Mouse (Mus musculus): Measurements from ENCODE around the gene Gm5152. TPM values are rescaled to one million over a fixed set of nuclear protein-coding genes. Genes with fewer than 3 reads are reported as not detected.
"Not testable (repeated sequence)": the region's sequence is repeated elsewhere in the genome, so short reads cannot be mapped to it uniquely, and the experiment has no call there.

Gene Gm5152
- polyA plus RNA-seq (2015; fragmentation: Nextera tagmentation; extraction: Ambion mirVana): not detected in 2 replicates

DNA sequence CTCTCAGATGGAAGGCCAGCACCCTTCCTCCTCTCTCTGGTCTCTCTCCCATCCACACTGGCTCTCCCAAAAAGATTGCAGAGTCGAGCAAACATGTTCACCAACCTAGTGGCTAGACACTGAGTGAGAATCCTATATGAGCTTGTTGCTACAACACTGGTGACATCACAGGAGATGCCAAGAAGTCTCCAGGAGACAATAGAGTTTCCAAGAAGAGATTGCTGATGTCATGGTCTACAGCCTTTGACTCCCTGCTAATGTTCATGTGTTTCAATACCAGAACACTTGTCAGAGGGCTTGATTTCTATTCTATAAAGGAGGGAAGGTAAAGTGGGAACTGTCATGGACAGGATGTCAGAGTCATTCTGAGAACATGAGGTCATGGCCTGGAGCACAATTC is at the start of gene Gm5152:
Gene Gm5152 (minus strand): TSS at position 101 of the 400 bp plus-strand sequence.
- not testable (repeated sequence) for H3K9me3 ChIP-seq; H3K4me1 ChIP-seq; H3K36me3 ChIP-seq; H3K27ac ChIP-seq; H3K27me3 ChIP-seq; H3K4me3 ChIP-seq; H3K4me2 ChIP-seq; H3K9ac ChIP-seq; ATAC-seq (ENCODE audit: insufficient number of reproducible peaks, low FRiP score, low TSS enrichment, low read depth)
- WGBS: no CpG with 5 or more reads among the region's 1 CpGs

DNA sequence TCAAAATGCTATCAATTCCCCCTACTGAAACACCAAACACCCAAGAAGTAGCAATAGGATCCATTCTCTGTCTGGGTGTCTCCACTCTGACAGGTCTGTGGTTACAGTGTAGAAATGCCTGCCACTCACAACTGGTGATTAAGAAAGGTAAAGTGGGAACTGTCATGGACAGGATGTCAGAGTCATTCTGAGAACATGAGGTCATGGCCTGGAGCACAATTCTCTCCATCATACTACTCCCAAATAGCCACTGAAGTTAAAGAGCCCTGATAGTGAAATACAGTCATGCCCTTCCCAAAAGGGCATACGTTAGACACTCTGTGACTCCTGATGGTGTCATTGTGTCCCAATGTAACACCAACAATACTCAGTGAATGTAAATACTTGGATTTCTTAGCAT is 8.4 kb upstream of the Gm5152 start:
- not testable (repeated sequence) for H3K36me3 ChIP-seq; H3K27ac ChIP-seq; ATAC-seq (ENCODE audit: insufficient number of reproducible peaks, low FRiP score, low TSS enrichment, low read depth); H3K4me1 ChIP-seq; H3K9me3 ChIP-seq; H3K4me2 ChIP-seq; H3K27me3 ChIP-seq; H3K4me3 ChIP-seq; H3K9ac ChIP-seq
- WGBS: 86% methylated on average over 1 of the region's 1 CpGs

DNA sequence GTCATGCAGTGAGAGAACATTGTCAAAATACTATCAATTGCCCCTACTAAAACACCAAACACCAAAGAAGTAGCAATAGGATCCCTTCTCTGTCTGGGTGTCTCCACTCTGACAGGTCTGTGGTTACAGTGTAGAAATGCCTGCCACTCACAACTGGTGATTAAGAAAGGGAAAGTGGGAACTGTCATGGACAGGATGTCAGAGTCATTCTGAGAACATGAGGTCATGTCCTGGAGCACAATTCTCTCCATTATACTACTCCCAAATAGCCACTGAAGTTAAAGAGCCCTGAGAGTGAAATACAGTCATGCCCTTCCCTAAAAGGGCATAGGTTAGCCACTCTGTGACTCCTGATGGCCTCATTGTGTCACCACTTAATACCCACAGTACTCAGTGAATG is 556 bp downstream of the Gm5152 start:
- not testable (repeated sequence) for H3K9ac ChIP-seq

GRCm38 (mm10) chr5:10240436-10240835 is 5.9 kb downstream of the Gm5152 start:
- WGBS: 89% methylated on average over 3 of the region's 3 CpGs

More for the DNA sequence above, 556 bp downstream of the Gm5152 start:
- not testable (repeated sequence) for H3K9me3 ChIP-seq; H3K27ac ChIP-seq; ATAC-seq (ENCODE audit: insufficient number of reproducible peaks, low FRiP score, low TSS enrichment, low read depth); H3K4me1 ChIP-seq; H3K4me2 ChIP-seq; H3K4me3 ChIP-seq; H3K27me3 ChIP-seq; H3K36me3 ChIP-seq

GRCm38 (mm10) chr5:10220317-10220716 is 26.0 kb downstream of the Gm5152 start:
- Histone ChIP-seq H3K4me2 (no peak overlapping the region), H3K9ac (no peak overlapping the region), H3K4me3 (no peak overlapping the region), H3K27ac (no peak overlapping the region), H3K27me3 (no peaks in the 10 kb centered on the region), H3K4me1 (no peaks in the 10 kb centered on the region), H3K9me3 (no peaks in the 10 kb centered on the region), H3K36me3 (no peaks in the 10 kb centered on the region)
- ATAC-seq (ENCODE audit: insufficient number of reproducible peaks, low FRiP score, low TSS enrichment, low read depth): no peak

More at GRCm38 (mm10) chr5:10240436-10240835, 5.9 kb downstream of the Gm5152 start:
- H3K9ac ChIP-seq; ATAC-seq (ENCODE audit: insufficient number of reproducible peaks, low FRiP score, low TSS enrichment, low read depth); H3K27ac ChIP-seq; H3K9me3 ChIP-seq; H3K4me1 ChIP-seq; H3K27me3 ChIP-seq; H3K36me3 ChIP-seq; H3K4me2 ChIP-seq; H3K4me3 ChIP-seq: not testable (repeated sequence)

DNA sequence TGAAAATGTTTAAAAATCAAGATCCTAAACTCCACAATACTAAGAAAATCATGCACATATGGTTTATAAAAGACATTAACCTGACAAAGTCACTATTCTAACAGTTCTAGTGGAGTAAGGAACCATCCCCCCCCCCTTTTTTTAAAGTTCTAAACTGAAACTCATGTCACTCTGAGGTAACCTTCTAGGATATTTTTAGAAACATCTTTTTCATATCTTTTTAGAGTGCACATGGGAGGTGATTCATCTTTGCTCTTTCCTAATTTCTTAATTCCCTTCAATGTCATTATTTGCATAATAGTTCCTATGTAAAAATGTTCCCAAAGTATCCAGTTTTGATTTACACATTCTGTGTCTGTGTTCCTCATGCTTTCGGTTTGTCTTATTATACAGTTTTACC is 43.3 kb downstream of the Gm5152 start:
- no peak overlapping the region for H3K4me2 ChIP-seq
- no peak for ATAC-seq (ENCODE audit: insufficient number of reproducible peaks, low FRiP score, low TSS enrichment, low read depth)
- H3K9ac ChIP-seq: no peak overlapping the region
- H3K4me1 ChIP-seq: no peaks in the 10 kb centered on the region
- H3K9me3 ChIP-seq: no peaks in the 10 kb centered on the region
- WGBS: 82% methylated on average over 1 of the region's 1 CpGs
- no peak overlapping the region for H3K27ac ChIP-seq
- H3K36me3 ChIP-seq: no peaks in the 10 kb centered on the region
- H3K27me3 ChIP-seq: no peaks in the 10 kb centered on the region
- no peak overlapping the region for H3K4me3 ChIP-seq

DNA sequence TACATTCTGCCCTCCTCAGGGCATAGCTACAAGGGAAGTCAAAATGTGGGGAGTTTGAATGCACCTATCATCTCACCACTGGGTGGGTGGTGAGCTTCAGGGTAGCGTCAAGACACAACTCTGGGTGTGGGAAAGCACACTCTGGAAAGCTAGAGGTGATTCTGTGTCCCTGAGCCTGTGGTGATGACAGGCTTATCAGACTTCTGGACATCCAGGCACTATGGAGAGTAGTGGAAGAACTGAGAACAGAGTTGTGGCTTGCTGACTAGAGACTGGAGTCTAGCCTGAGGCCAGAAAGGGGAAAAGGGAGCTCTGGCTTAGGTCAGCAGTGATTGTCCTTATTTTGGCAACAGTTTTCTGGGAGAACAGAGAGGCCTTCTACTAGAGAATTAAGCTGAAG is 49.4 kb downstream of the Gm5152 start:
- Histone ChIP-seq H3K9me3 (no peaks in the 10 kb centered on the region), H3K36me3 (no peaks in the 10 kb centered on the region), H3K4me3 (no peak overlapping the region), H3K4me1 (no peaks in the 10 kb centered on the region), H3K27ac (no peak overlapping the region), H3K9ac (no peak overlapping the region), H3K4me2 (no peak overlapping the region), H3K27me3 (no peaks in the 10 kb centered on the region)
- 84% methylated on average over 1 of the region's 1 CpGs for WGBS
- ATAC-seq (ENCODE audit: insufficient number of reproducible peaks, low FRiP score, low TSS enrichment, low read depth): no peak

Measured in limb, embryonic 15.5 days (tissue).